Mouse (Mus musculus) kidney, embryonic 16.5 days (tissue): ENCODE results near the gene Olfr1281. TPM values are rescaled to one million over a fixed set of nuclear protein-coding genes. Genes with fewer than 3 reads are reported as not detected.

Experiments
- polyA plus RNA-seq: library from polyadenylated mRNA; unstranded; fragments of >200 nt; fragmentation: Nextera tagmentation; extraction: Ambion mirVana; gene quantifications from 2 replicates; pipeline ENCODE4 v1.2.1, GENCODE M21; 2015

The Olfr1281 gene
- polyA plus RNA-seq, 1 experiment from 2014 or later, result not detected

Other genes with a start within 250 kb of the Olfr1281 start
- gene Gm13941, start 220.5 kb upstream of the Olfr1281 start, polyA plus RNA-seq, result not detected in 2 replicates
- not detected in 2 replicates for gene Gm15130, start 173.6 kb upstream of the Olfr1281 start, polyA plus RNA-seq
- gene 4930430A15Rik, start 96.9 kb upstream of the Olfr1281 start, polyA plus RNA-seq, result not detected in 2 replicates
- gene Olfr1275, start 91.2 kb upstream of the Olfr1281 start, polyA plus RNA-seq, result not detected in 2 replicates
- gene Olfr1276, start 72.0 kb upstream of the Olfr1281 start, polyA plus RNA-seq, result not detected in 2 replicates
- not detected in 2 replicates for gene Olfr1277, start 52.4 kb upstream of the Olfr1281 start, polyA plus RNA-seq
- not detected in 2 replicates for gene Olfr1278, start 36.4 kb upstream of the Olfr1281 start, polyA plus RNA-seq
- gene Olfr1279, start 25.9 kb upstream of the Olfr1281 start, polyA plus RNA-seq, result not detected in 2 replicates
- gene Olfr1280, start 12.5 kb upstream of the Olfr1281 start, polyA plus RNA-seq, result not detected in 2 replicates
- not detected in 2 replicates for gene Olfr1282, start 9.6 kb downstream of the Olfr1281 start, polyA plus RNA-seq
- gene Olfr1283, start 40.3 kb downstream of the Olfr1281 start, polyA plus RNA-seq, result not detected in 2 replicates
- not detected in 2 replicates for gene Olfr1284, start 49.0 kb downstream of the Olfr1281 start, polyA plus RNA-seq
- gene Olfr1286, start 96.6 kb downstream of the Olfr1281 start, polyA plus RNA-seq, result not detected in 2 replicates
- gene Olfr1287, start 122.6 kb downstream of the Olfr1281 start, polyA plus RNA-seq, result not detected in 2 replicates
- not detected in 2 replicates for gene Olfr1288, start 147.6 kb downstream of the Olfr1281 start, polyA plus RNA-seq
- gene Olfr1289, start 154.3 kb downstream of the Olfr1281 start, polyA plus RNA-seq, result not detected in 2 replicates
- not detected in 2 replicates for gene Olfr1290, start 167.3 kb downstream of the Olfr1281 start, polyA plus RNA-seq
- gene Olfr1291-ps1, start 170.7 kb downstream of the Olfr1281 start, polyA plus RNA-seq, result not detected in 2 replicates
- not detected in 2 replicates for gene Olfr1293-ps, start 198.7 kb downstream of the Olfr1281 start, polyA plus RNA-seq
- not detected in 2 replicates for gene Olfr1294, start 213.8 kb downstream of the Olfr1281 start, polyA plus RNA-seq
- not detected in 2 replicates for gene Olfr1295, start 243.2 kb downstream of the Olfr1281 start, polyA plus RNA-seq